Mouse (Mus musculus): ENCODE results near the gene Pacsin1. TPM values are rescaled to one million over a fixed set of nuclear protein-coding genes. Genes with fewer than 3 reads are reported as not detected.
A peak's percentile ranks its signal among the peaks of the same experiment; 100 is the strongest.

Gene Pacsin1
- polyA plus RNA-seq, 1 experiment from 2014 or later: 2.6 TPM

DNA sequence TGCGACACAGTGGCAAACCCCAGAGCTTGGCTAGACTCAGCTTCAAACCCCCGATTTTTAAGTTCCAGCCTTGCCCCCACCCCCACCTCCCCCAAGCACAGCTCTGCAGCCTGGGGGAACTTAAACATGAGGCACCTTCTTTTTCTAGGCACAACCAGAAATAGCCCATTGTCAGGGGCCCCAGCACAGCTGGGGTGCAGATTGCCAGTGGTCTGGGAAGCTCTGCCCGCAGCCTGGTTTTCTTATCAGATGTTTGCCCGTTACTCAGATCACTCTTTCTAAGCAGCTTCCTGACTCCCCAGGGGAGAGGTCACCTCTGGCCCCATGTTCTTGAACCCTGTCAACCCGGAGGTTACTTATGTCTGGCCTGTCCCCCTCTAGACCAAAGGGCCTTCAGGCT lies 1.1 kb downstream of the Pacsin1 start:
- Histone ChIP-seq H3K9ac (no peak overlapping the region), H3K36me3 (no peaks in the 10 kb centered on the region), H3K4me2 (replicated peaks) (0 out of 2 replicates have a peak overlapping the region, but pooled peaks have one; percentile 91), H3K27me3 (replicated peaks) (peaks cover 25% of the 10 kb centered on the region), H3K27ac (no peak overlapping the region), H3K4me3 (replicated peaks) (no peak overlapping the region), H3K4me1 (replicated peaks) (peaks cover 10% of the 10 kb centered on the region), H3K9me3 (no peaks in the 10 kb centered on the region)
- no peak for ATAC-seq
- WGBS: 17% methylated on average over 5 of the region's 5 CpGs

DNA sequence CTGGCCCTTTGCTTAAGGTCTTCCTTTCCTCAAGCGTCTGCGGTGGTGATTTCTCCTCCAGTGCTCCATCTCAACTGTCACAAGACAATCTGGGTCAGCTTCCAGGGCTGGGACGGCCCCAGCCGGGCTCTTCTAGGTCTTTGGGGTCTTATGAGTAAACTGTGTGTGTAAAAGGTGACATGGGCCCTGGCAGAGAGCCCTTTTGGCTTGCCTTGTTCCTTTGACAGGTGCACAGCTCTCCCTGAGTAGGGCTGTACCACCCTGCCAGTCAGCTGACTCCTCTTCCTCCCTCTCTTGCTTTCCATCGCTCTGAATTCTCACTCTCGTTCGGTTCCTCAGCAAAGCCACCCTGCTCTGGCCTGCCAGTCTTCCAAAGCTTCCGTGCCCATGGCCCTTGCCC lies 1.8 kb downstream of the Pacsin1 start:
- Histone ChIP-seq H3K4me3 (replicated peaks) (no peak overlapping the region), H3K9me3 (no peaks in the 10 kb centered on the region), H3K36me3 (no peaks in the 10 kb centered on the region), H3K9ac (no peak overlapping the region), H3K4me1 (replicated peaks) (peaks cover 10% of the 10 kb centered on the region), H3K27ac (no peak overlapping the region), H3K4me2 (replicated peaks) (no peak overlapping the region), H3K27me3 (replicated peaks) (peaks cover 25% of the 10 kb centered on the region)
- 70% methylated on average over 8 of the region's 8 CpGs for WGBS
- ATAC-seq: no peak

DNA sequence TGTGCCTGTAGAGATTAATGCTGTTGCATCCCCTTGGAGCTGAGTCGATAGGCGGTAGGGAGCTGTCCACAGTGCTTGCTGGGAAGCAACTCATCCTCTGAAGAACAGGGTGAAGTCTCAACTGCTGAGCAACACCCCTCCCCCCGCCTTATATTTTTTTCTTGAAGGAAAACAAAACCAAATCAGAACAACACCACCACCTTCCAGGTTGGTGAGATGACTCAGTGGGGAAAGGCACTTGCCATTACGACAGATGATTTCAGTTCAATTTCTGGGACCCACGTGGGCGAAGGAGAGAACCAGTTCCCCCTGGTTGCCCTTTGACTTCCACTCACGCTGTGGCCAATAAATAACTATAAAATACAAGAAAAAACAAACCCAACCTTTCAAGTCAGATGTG lies 3.5 kb downstream of the Pacsin1 start:
- Histone ChIP-seq H3K4me2 (replicated peaks) (no peak overlapping the region), H3K36me3 (no peaks in the 10 kb centered on the region), H3K4me1 (replicated peaks) (peaks cover 10% of the 10 kb centered on the region), H3K9ac (no peak overlapping the region), H3K4me3 (replicated peaks) (no peak overlapping the region), H3K27ac (no peak overlapping the region), H3K9me3 (no peaks in the 10 kb centered on the region), H3K27me3 (replicated peaks) (peaks cover 25% of the 10 kb centered on the region)
- ATAC-seq: no peak
- 54% methylated on average over 7 of the region's 7 CpGs for WGBS

DNA sequence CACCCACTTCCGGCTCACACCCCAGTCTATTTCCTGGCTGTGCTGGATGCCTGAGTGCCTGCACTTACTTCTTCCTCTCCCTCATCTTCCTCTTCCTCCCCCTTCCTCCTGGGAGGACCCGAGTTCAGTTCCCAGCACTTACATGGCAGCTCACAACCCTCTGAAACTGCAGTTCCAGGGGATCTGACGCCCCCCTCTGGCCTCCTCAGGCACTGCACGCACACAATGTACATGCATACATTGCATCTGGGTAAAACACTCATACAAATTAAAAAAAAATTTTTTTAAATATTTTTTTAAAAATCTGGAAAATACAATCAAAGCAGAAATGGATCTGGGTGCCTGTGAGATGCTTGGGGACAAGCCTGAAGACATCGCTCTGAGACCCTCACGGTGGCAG lies 16.4 kb downstream of the Pacsin1 start:
- WGBS: 78% methylated on average over 6 of the region's 6 CpGs
- no peak overlapping the region for H3K4me3 ChIP-seq (replicated peaks)

DNA sequence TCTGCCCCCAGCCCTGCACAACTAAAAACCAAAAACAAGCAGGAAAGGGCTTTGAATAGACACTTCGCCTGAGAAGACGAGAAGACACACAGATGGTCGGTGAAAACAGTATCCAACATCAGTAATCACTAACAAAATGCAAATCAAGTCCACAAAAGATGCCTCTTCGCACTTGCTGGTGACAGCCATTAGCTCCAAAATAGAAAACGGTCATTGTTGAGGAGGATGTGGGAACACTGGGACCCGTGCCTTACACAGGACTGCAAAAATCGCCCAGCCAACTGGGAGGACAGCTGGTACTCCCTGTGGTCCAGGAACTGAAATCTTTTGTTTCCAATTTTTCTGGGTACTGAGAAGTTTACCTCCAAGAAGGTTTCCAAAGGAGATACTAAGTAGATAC lies 18.6 kb downstream of the Pacsin1 start:
- no peaks in the 10 kb centered on the region for H3K9me3 ChIP-seq
- H3K27ac ChIP-seq: no peak overlapping the region
- H3K4me2 ChIP-seq (replicated peaks): no peak overlapping the region
- H3K36me3 ChIP-seq: no peaks in the 10 kb centered on the region
- H3K4me3 ChIP-seq (replicated peaks): no peak overlapping the region
- H3K9ac ChIP-seq: no peak overlapping the region
- no peaks in the 10 kb centered on the region for H3K4me1 ChIP-seq (replicated peaks)
- no peak for ATAC-seq
- H3K27me3 ChIP-seq (replicated peaks): no peaks in the 10 kb centered on the region
- 91% methylated on average over 7 of the region's 7 CpGs for WGBS

More for the DNA sequence above, 16.4 kb downstream of the Pacsin1 start:
- Histone ChIP-seq H3K4me2 (replicated peaks) (no peak overlapping the region), H3K27ac (no peak overlapping the region), H3K9me3 (no peaks in the 10 kb centered on the region), H3K9ac (no peak overlapping the region), H3K27me3 (replicated peaks) (no peaks in the 10 kb centered on the region), H3K4me1 (replicated peaks) (no peaks in the 10 kb centered on the region), H3K36me3 (no peaks in the 10 kb centered on the region)
- ATAC-seq: no peak

DNA sequence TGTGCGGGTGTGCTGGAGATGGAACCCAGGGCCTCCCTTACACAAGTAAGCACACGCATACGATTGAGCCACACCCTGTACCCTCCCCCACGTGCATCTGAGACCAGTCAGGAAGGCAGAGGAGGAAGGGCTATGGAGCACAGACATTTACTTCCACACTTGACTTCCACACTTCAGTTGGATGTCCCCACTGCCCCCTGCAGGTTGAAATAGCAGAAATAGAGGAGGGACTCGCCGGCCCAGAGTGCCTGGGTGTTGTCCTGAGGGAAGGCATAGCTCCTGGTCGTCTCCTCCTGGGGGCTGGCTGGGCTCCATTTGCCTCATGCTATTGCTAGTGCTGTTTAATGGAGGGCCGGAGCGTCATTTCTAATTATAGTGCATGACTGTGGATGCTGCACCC lies 20.1 kb downstream of the Pacsin1 start:
- no peak overlapping the region for H3K27ac ChIP-seq
- H3K4me1 ChIP-seq (replicated peaks): peaks cover 8% of the 10 kb centered on the region; the same call in 1 of the 2 replicates
- 54% methylated on average over 9 of the region's 9 CpGs for WGBS

DNA sequence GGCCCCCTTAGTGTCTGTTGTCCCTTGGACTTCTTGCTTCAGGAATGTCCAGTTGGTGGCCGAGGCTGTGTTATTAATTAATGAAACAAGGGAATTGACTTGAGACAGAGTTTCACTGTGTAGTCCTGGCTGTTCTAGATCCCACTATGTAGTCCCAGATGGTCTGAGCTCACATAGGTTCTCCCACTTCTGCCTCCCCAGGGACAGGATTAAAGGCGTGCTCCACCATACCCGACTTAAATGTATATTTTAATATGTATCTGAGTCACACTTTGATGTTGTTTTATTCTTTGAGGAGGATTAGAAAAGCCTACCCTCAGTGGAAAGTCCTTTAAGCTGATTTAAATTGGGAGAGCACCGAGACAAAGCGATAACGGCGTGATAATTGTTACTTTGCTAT lies 21.0 kb downstream of the Pacsin1 start:
- Histone ChIP-seq H3K4me3 (replicated peaks) (no peak overlapping the region), H3K9ac (no peak overlapping the region), H3K27me3 (replicated peaks) (no peaks in the 10 kb centered on the region), H3K36me3 (no peaks in the 10 kb centered on the region), H3K9me3 (no peaks in the 10 kb centered on the region), H3K4me1 (replicated peaks) (peaks cover 8% of the 10 kb centered on the region; the same call in 1 of the 2 replicates), H3K27ac (no peak overlapping the region), H3K4me2 (replicated peaks) (no peak overlapping the region)
- no peak for ATAC-seq
- WGBS: 66% methylated on average over 7 of the region's 7 CpGs

More for the DNA sequence above, 20.1 kb downstream of the Pacsin1 start:
- Histone ChIP-seq H3K9ac (no peak overlapping the region), H3K36me3 (no peaks in the 10 kb centered on the region), H3K4me2 (replicated peaks) (no peak overlapping the region), H3K27me3 (replicated peaks) (no peaks in the 10 kb centered on the region), H3K9me3 (no peaks in the 10 kb centered on the region), H3K4me3 (replicated peaks) (no peak overlapping the region)
- ATAC-seq: no peak

DNA sequence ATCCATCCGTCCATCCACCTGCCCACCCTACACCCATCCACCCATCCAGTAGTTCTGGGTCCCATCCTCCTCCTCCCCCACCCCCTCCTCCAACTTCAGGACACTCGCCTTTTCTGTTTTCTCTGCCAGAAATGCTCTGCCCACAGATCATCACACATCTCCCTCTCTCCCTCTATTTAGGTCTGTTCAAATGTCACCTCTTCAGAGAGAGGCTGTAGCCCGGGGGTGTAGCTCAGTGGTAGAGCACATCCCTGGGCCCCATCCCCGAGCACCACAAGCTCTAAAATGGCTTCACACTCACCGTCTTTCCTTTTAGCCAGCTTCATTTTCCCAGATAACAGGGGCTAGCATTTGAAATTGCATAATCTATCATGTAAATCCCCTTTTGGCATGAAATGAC lies 22.4 kb downstream of the Pacsin1 start:
- ATAC-seq: no peak
- WGBS: 74% methylated on average over 5 of the region's 5 CpGs
- no peaks in the 10 kb centered on the region for H3K36me3 ChIP-seq
- H3K4me3 ChIP-seq (replicated peaks): no peak overlapping the region
- H3K9ac ChIP-seq: no peak overlapping the region
- no peaks in the 10 kb centered on the region for H3K9me3 ChIP-seq
- no peak overlapping the region for H3K4me2 ChIP-seq (replicated peaks)
- peaks cover 8% of the 10 kb centered on the region; the same call in 1 of the 2 replicates for H3K4me1 ChIP-seq (replicated peaks)
- no peak overlapping the region for H3K27ac ChIP-seq
- H3K27me3 ChIP-seq (replicated peaks): no peaks in the 10 kb centered on the region

DNA sequence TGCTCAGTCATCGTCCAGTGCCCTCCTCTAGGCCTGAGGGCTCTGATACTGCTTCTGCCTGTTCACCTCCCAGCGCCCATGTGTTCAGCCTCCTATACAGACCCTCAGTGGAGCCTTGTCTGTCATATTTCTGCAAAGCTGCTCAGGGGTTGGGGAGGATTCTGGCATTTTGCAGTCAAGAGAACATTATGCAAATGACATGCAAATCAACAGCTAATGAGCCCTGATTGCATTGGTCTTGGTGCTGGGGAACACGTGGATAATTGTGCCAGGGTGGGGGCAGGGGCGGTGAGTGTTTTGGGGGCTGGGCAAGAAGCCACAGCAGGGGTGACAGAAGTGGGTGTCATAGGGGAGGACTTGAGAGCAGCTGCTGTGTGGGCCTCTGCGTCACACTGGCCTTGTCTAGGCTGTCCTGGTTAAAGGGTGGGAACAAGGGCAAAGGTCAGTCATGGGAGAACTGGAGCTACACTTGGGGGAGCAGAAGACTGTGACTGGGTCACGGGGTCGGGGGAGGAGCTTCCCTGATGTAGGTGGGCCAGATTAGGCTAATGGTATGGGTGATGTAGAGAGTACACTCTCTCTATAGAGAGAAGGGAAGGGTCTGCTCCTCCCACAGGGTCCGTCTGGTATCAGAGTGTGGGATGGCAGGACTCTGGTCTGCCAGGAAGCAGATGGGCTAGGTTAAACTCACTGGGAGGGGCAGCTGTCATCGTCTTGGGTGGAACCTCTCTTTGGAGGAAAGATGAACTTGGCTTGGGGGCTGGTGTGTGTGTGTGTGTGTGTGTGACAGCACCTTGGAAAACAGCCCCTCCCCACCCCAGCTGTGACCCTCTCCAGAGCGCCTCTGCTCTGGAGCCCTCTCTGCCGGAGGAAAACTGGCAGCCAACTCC lies 23.9 kb downstream of the Pacsin1 start:
- Histone ChIP-seq H3K27me3 (replicated peaks) (peaks cover under 1% of the 10 kb centered on the region), H3K4me1 (replicated peaks) (peaks cover 8% of the 10 kb centered on the region; the same call in 1 of the 2 replicates), H3K36me3 (no peaks in the 10 kb centered on the region), H3K9ac (no peak overlapping the region), H3K9me3 (no peaks in the 10 kb centered on the region), H3K27ac (no peak overlapping the region), H3K4me2 (replicated peaks) (no peak overlapping the region), H3K4me3 (replicated peaks) (no peak overlapping the region)
- WGBS: 46% methylated on average over 11 of the region's 11 CpGs
- peak; percentile 20; the same call in 1 of the 2 replicates for ATAC-seq

DNA sequence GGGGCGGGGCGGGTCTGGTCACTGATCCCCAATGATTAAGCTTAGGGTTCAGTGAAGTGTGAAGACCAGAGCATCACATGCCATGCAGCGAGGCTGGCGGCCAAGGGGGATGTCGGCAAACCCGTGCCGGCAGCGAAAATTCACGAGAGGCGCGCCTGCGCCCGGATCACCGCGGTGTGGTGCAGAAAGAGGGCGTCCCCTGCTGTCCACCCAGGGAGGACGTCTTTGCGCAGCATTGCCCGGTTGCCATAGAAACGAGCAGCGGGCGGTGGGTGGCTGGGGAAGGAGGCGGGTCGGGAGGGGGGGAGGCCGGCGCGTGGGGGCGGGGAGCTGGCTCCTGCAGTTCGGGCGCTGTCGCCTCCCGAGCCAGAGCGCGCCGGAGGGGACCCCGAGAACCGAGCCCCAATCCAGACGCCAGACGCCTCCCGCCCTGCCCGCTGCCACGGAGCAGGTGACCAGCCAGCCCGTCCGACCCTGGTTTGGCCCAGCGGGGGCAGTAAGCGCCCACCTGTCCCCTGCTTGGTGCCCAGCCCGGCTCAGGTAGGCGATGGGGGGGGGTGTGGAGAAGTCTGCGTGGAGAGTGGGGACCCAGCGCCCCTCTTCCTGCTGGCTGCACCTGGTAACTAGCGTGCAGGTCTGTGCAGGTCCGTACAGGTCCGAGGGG lies 29.7 kb downstream of the Pacsin1 start:
- H3K4me1 ChIP-seq (replicated peaks): peaks cover 9% of the 10 kb centered on the region
- no peak overlapping the region for H3K27ac ChIP-seq
- peaks cover 42% of the 10 kb centered on the region for H3K27me3 ChIP-seq (replicated peaks)
- ATAC-seq: peak; percentile 48; the same call in 1 of the 2 replicates
- WGBS: under 1% methylated on average over 49 of the region's 53 CpGs
- peak overlapping the region; percentile 90 for H3K4me2 ChIP-seq (replicated peaks)
- peak overlapping the region; percentile 41 for H3K4me3 ChIP-seq (replicated peaks)
- H3K9ac ChIP-seq: peak overlapping the region; percentile 10; the same call in 1 of the 2 replicates
- H3K9me3 ChIP-seq: no peaks in the 10 kb centered on the region
- H3K36me3 ChIP-seq: no peaks in the 10 kb centered on the region

DNA sequence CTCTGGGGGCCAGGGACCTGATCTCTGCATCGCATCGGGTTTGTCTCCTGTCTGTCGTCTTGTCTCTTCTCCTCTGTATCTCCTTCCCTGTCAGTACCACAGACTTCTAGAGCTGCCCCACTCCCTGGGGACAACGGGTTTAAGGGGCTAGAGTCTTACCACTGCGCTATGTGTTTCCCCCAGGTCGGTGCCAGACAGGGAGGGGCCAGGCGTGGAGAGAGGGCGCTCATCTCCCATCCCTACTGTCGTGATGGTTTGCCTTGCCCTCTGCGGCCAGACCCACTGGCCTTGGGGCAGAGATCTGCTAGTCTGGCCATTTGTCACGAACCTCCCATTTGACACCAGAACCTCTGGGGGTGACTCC lies 30.2 kb downstream of the Pacsin1 start:
- Histone ChIP-seq H3K27ac (no peak overlapping the region), H3K9ac (no peak overlapping the region; the same call in 1 of the 2 replicates), H3K9me3 (no peaks in the 10 kb centered on the region), H3K4me2 (replicated peaks) (peak overlapping the region; percentile 90), H3K36me3 (no peaks in the 10 kb centered on the region), H3K27me3 (replicated peaks) (peaks cover 42% of the 10 kb centered on the region), H3K4me1 (replicated peaks) (peaks cover 9% of the 10 kb centered on the region), H3K4me3 (replicated peaks) (peak overlapping the region; percentile 41)
- WGBS: 3% methylated on average over 11 of the region's 11 CpGs
- ATAC-seq: peak; percentile 16; the same call in 1 of the 2 replicates

DNA sequence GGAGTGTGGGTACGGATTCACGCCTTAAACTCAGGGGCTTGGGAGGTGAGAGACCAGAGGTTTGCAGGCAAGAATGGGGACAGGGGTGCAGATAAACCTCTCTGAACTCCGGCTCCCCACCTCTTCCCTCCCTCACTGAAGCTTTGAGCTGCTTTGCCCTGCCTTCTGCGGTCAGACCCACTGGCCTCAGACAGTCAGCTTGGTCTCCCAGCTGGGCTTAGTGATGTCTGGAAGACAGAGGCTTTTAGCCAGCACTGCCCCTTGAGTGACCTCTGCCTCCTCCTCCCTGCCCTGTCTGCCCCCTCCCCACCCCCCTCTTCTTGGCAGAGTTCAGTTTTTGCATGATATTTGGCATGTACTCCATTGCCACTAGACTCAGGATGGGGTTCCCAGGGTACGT lies 31.1 kb downstream of the Pacsin1 start:
- 48% methylated on average over 5 of the region's 5 CpGs for WGBS
- Histone ChIP-seq H3K9me3 (no peaks in the 10 kb centered on the region), H3K36me3 (no peaks in the 10 kb centered on the region), H3K9ac (no peak overlapping the region), H3K4me1 (replicated peaks) (peaks cover 9% of the 10 kb centered on the region), H3K4me2 (replicated peaks) (no peak overlapping the region), H3K27me3 (replicated peaks) (peaks cover 42% of the 10 kb centered on the region), H3K27ac (no peak overlapping the region), H3K4me3 (replicated peaks) (no peak overlapping the region)
- no peak for ATAC-seq

Data from intestine, embryonic 15.5 days (tissue).